Mouse (Mus musculus) layer of hippocampus, postnatal 10 days (tissue): Measurements from ENCODE around the gene Dcxr. TPM values are rescaled to one million over a fixed set of nuclear protein-coding genes. Genes with fewer than 3 reads are reported as not detected.
"Not testable (repeated sequence)": the region's sequence is repeated elsewhere in the genome, so short reads cannot be mapped to it uniquely, and the experiment has no call there.

Experiments
- DNase-seq, 2 experiments: peaks; one replicate each; pipeline ENCODE4 v3.0.0; 2021; ENCODE audit warnings: low spot score in 2 of 2
- total RNA-seq, 2 experiments: library from RNA; stranded (reverse); gene quantifications; 2 replicates each; pipeline ENCODE4 v1.2.3; 2021

Gene Dcxr
- total RNA-seq, 2 experiments from 2014 or later = 7.8 to 10.2 TPM

GRCm38 (mm10) chr11:120710672-120711071, 16.4 kb downstream of the Dcxr start:
- DNase-seq = no peak

- no peak for DNase-seq
These were observed 17.5 kb downstream of the Dcxr start for GRCm38 (mm10) chr11:120709551-120709950.

GRCm38 (mm10) chr11:120707969-120708368, 19.1 kb downstream of the Dcxr start:
- no peak for DNase-seq

- DNase-seq = no peak
These were observed 19.9 kb downstream of the Dcxr start for GRCm38 (mm10) chr11:120707225-120707624.

- no peak for DNase-seq
These were observed 21.0 kb downstream of the Dcxr start for GRCm38 (mm10) chr11:120706120-120706519.

- DNase-seq = no peak
These were observed 22.4 kb downstream of the Dcxr start for GRCm38 (mm10) chr11:120704486-120705325.

- no peak for DNase-seq
These were observed 23.2 kb downstream of the Dcxr start for GRCm38 (mm10) chr11:120703696-120704454.

GRCm38 (mm10) chr11:120697741-120698140, 29.3 kb downstream of the Dcxr start:
- DNase-seq = no peak

- no peak for DNase-seq
These were observed 30.5 kb downstream of the Dcxr start for GRCm38 (mm10) chr11:120696568-120696967.

GRCm38 (mm10) chr11:120695641-120696040, 31.4 kb downstream of the Dcxr start:
- no peak for DNase-seq

GRCm38 (mm10) chr11:120695184-120695583, 31.9 kb downstream of the Dcxr start:
- no peak for DNase-seq

- no peak for DNase-seq
These were observed 33.6 kb downstream of the Dcxr start for GRCm38 (mm10) chr11:120693461-120693860.

- DNase-seq = peak in 1 of 2 experiments; percentile 42
These were observed 34.5 kb downstream of the Dcxr start for GRCm38 (mm10) chr11:120692471-120693011.

GRCm38 (mm10) chr11:120689365-120689764, 37.7 kb downstream of the Dcxr start:
- no peak for DNase-seq

GRCm38 (mm10) chr11:120686650-120687272, 40.3 kb downstream of the Dcxr start:
- no peak for DNase-seq

GRCm38 (mm10) chr11:120684660-120685059, 42.4 kb downstream of the Dcxr start:
- no peak for DNase-seq

GRCm38 (mm10) chr11:120684086-120684485, 43.0 kb downstream of the Dcxr start:
- DNase-seq = no peak

GRCm38 (mm10) chr11:120683536-120683935, 43.5 kb downstream of the Dcxr start:
- no peak for DNase-seq

GRCm38 (mm10) chr11:120682683-120683082, 44.4 kb downstream of the Dcxr start:
- DNase-seq = no peak

- DNase-seq = no peak
These were observed 47.2 kb downstream of the Dcxr start for GRCm38 (mm10) chr11:120679909-120680308.

- DNase-seq = no peak
These were observed 50.1 kb downstream of the Dcxr start for GRCm38 (mm10) chr11:120676951-120677350.

GRCm38 (mm10) chr11:120675875-120676274, 51.2 kb downstream of the Dcxr start:
- not testable (repeated sequence) for DNase-seq
